Mouse (Mus musculus): ENCODE measurements around the gene Rarb.
A peak's percentile ranks its signal among the peaks of the same experiment; 100 is the strongest.

Rarb gene

GRCm38 (mm10) chr14:16541641-16542040 is 277.3 kb downstream of the Rarb start:
- DNase-seq (ENCODE audit: low read depth, low spot score): no peak

GRCm38 (mm10) chr14:16537433-16537832 is 281.5 kb downstream of the Rarb start:
- no peak for DNase-seq (ENCODE audit: low read depth, low spot score)

- DNase-seq (ENCODE audit: low read depth, low spot score): no peak
Observed at GRCm38 (mm10) chr14:16528631-16529030, 290.3 kb downstream of the Rarb start.

DNA sequence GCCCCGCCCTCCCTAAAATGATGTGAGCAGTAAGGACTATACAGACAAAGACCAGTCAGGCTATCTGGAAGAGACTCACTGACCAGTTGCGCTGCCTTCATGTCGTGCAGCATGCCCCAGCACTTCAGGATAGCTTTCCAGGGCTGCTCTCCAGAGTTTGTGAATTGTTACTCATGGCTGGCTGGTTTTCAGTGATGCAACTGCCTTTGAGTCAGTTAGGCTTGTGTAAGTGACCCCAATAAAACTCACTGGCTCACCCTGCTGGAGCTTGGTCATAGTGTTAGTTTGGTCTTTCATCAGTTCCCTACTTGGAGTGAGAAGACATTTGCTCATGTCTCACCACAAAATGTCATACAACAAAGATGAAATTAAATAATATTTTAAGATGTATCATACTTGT is 292.8 kb downstream of the Rarb start:
- DNase-seq (ENCODE audit: low read depth, low spot score): peak; percentile 38

DNA sequence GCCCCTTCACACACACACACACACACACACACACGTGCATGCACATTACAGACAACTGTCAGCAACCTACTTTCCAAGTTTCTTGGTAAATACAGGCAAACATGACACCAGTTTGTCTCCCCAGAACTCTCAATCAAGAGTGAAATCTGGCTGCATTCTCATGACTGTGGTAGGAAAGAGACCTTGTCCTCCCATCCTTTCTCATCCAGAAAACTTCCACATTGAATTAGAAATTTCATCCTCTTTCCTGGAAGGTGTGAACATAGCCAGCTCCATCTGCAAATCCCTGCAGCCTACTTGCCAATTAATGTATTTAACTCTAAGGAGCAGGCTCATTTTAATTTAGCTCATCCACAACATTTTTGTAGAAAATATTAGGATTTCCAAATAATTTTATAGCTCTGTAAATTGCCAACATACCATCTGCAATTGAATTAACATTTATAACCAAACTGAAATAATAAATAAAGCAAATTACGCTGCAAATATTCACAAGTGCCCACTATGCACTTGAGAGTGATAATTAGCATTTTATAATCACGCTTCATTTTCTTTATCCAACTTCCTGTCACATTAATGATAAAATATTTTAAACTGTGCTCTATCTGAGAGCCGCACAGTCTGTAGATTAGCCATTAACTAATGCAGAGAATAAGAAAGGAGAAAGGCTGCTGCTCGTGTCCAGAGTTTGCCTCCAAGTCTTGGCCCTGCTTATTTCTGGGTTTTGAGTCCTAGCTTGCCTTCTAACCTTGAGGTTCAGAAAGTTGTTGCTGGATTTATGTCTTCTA is 293.6 kb downstream of the Rarb start:
- no peak for DNase-seq (ENCODE audit: low read depth, low spot score)

- DNase-seq (ENCODE audit: low read depth, low spot score): no peak
Observed at GRCm38 (mm10) chr14:16522852-16523251, 296.1 kb downstream of the Rarb start.

DNA sequence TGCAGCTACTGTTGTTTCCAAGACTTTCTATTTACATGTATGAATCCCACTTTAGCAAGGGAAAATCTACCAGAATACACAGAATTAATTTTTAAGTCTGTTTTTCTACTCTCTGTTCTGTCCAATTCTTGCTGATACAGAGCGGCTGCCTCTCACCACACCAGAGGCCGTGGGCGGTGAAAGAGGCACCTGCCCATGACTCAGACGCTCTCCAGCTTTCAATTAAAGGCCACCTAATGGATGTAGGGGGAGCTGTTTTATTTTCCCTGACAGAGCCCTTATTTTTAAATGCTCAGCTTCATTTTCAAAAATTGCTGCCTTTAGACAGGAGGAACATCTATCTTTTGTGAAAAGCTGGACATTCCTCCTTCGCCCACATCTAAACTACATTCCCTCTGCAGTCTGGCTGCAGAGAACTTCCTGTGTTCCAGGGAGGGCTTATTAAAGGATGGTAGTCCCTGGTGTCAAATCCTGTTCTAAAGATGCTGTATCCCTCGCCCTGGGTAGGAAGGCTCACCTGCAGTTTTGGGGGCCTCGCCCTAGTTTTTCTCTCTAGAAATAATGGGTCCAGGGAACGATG is 299.3 kb downstream of the Rarb start:
- peak; percentile 80 for DNase-seq (ENCODE audit: low read depth, low spot score)

GRCm38 (mm10) chr14:16517958-16518357 is 301.0 kb downstream of the Rarb start:
- peak; percentile 65 for DNase-seq (ENCODE audit: low read depth, low spot score)

DNA sequence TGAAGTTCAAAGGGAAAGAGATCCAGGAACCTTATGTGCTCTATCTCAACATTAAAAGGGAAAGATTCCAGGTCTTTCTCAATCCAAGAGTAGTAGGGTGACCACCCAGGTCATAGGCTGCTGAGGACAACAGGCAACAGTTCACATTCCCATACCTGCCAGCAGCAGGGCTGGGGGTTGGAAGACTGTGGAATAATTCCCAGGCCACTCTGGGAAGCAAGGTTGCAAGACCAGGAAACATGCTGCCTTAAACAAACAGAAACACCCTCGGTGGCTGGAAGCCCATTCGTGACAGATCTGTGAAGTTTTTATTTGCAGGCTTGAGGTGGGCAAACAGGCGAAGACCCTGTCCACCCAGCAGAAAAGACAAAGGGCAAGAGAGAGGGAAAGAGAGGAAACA is 303.2 kb downstream of the Rarb start:
- DNase-seq (ENCODE audit: low read depth, low spot score): no peak

GRCm38 (mm10) chr14:16510574-16510973 is 308.4 kb downstream of the Rarb start:
- peak; percentile 45 for DNase-seq (ENCODE audit: low read depth, low spot score)

DNA sequence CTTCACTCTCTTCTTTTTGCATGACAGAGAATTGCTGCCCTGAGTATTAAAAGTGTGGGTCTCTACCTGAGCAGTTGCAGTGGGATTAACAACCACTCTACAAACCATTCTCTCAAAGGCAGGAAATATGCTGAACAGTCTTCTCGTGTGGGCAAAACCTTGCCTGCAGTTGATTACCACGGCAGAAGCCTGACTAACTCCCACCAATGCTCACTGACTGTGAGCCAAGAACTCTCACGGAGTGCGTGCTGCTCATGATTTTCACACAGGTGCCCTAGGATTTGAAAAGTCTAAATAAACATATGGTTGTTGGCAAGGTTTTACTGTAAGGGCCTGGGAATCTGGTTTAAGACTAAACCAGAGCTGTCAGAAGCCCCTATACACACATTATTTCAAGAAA is 309.1 kb downstream of the Rarb start:
- peak; percentile 61 for DNase-seq (ENCODE audit: low read depth, low spot score)

- DNase-seq (ENCODE audit: low read depth, low spot score): no peak
Observed at GRCm38 (mm10) chr14:16508760-16509159, 310.2 kb downstream of the Rarb start.

DNA sequence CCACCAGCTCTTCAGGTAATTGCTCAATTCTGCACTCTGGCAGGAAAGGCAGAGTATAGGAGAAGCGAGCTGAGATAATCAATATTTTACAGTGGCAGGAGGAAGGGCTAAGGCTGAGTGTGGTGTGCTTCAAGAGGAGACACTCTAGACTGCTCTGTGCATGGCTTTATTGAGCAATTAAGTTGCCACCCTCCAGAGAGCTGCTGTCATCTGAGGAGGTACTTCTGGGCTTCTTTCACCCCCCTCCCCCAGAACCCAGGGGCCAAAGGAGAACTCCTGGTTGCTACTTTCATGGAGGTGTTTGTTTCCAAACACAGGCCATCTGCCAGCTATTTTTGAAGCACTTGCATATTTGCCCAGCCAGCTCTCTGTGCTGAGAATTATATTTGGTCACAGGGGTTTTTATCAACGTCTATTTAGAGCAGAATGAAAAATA is 321.7 kb downstream of the Rarb start:
- DNase-seq (ENCODE audit: low read depth, low spot score): peak; percentile 58

DNA sequence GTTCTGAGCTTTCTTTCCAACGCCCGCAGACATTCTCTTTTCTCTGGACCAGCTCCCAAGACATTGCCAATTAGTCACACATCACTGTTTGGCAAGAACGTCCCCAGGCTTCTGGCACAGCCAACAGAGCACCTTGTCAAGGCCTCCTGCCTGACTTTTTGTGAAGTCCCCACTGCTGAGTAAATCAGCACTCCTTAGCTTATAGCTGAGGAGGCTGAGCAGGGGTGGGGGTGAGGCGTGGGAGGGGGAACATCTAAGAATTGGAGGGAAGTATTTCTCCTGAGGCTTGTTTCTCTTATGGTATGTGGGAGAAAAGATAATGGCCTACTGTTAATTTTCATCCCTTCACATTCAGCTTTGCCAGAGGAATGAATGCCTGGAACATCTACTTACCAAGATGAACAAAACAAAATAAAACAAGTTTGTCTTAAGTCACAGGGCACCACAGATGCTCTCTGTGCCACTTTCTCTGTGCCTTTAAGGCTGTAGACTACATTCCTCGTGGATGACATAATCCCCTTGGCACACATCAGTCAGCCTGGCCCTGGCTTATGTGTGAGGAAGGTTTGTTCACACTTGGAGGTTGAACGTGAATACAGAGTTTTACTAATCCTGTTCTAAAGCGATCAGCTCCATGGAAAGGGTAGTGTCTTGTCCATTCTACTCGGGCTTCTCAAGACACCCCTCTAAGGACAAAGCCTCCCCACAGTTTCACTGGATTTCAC is 335.1 kb downstream of the Rarb start:
- peak; percentile 71 for DNase-seq (ENCODE audit: low read depth, low spot score)

DNA sequence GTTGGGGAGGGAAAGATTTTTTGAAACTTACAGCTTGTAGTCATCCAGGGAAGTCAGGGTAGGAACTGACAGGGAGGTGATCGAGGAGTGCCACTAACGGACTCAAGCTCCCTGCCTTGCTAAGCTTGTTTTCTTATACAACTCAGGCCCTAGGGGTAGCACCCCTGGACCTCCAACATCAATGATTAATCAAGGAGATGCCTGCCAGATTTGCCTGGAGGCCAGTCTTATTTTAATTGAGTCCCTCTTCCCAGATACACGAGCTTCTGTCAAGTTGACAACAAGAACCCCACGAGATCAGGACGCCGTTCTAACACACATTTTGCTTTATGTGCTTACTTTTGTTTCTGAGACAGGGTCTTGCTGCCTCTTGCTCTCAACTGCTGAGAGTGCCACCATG is 338.3 kb downstream of the Rarb start:
- DNase-seq (ENCODE audit: low read depth, low spot score): no peak

- no peak for DNase-seq (ENCODE audit: low read depth, low spot score)
Observed at GRCm38 (mm10) chr14:16479521-16479920, 339.4 kb downstream of the Rarb start.

GRCm38 (mm10) chr14:16478606-16479323 is 340.2 kb downstream of the Rarb start:
- DNase-seq (ENCODE audit: low read depth, low spot score): no peak

DNA sequence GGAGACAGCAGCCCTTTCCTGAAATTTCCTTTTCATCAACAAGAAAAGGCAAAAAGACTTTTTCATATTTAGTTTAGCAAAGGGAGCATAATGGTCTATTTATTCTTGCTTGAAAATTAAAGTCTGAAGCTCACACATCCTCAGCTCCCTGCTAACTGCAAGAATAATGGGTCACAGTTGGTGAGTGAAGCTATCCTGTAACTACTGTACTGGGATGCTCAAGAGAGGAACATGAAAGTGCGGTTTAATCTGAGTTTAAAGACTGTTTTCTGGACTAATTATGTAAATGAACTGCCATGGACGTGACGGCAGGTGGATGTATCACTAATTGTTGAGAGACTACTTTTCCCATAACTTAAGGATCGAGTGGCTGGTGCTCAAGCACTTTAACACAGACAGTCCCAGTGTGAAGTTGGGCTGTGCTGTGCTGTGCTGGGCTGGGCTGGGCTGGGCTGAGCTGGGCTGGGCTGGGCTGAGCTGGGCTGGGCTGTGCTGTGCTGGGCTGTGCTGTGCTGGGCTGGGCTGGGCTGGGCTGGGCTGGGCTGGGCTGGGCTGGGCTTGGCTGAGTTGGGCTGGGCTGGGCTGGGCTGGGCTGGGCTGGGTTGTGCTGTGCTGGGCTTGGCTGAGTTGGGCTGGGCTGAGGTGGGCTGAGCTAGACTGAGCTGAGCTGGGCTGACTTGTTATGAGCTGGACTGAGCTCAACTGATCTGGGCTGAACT is 370.5 kb downstream of the Rarb start:
- DNase-seq (ENCODE audit: low read depth, low spot score): no peak

GRCm38 (mm10) chr14:16447587-16447986 is 371.4 kb downstream of the Rarb start:
- DNase-seq (ENCODE audit: low read depth, low spot score): peak; percentile 50

GRCm38 (mm10) chr14:16444859-16445258 is 374.1 kb downstream of the Rarb start:
- no peak for DNase-seq (ENCODE audit: low read depth, low spot score)

DNA sequence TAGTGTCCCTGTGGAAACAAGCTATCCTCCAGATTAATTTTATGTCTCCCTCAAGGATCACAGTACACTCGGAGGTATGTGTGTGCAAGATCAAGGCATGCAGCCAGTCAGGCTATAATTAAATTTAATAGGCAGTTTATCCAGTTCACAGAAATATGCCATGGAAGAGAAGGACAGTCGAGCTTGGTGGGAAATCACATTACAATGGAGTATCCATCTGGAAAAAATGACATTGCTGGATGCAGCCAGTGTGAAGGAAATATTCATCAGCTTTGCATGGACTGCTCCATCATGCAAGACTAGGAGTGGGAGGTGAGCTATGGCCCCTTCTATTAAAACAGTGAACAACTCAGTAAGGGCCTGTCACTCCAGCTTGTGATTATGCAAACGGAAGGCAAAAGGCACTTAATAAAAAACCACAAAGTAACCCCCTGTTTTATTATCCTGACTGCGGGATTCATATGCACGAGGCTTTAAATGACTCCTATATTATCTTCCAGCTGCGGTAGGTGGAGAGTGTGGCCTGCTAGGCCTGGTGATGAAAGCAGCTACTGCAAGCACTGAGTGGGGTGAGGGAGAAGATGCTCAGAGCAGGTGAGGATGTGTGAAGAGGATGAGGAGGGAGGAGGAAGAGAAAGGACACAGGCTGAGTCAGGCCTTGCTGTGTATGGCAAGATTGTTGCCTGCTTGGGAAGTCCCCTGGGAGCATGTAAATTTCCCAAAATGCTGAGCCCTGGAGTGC is 379.4 kb downstream of the Rarb start:
- no peak for DNase-seq (ENCODE audit: low read depth, low spot score)

All from brain, adult 2 months (tissue).